Mouse (Mus musculus): ENCODE results near the gene Abat. TPM values are rescaled to one million over a fixed set of nuclear protein-coding genes. Genes with fewer than 3 reads are reported as not detected.
A peak's percentile ranks its signal among the peaks of the same experiment; 100 is the strongest.

Gene Abat
- polyA plus RNA-seq (2015; fragmentation: Nextera tagmentation; extraction: Ambion mirVana): 21.5 and 22.8 TPM in 2 replicates

DNA sequence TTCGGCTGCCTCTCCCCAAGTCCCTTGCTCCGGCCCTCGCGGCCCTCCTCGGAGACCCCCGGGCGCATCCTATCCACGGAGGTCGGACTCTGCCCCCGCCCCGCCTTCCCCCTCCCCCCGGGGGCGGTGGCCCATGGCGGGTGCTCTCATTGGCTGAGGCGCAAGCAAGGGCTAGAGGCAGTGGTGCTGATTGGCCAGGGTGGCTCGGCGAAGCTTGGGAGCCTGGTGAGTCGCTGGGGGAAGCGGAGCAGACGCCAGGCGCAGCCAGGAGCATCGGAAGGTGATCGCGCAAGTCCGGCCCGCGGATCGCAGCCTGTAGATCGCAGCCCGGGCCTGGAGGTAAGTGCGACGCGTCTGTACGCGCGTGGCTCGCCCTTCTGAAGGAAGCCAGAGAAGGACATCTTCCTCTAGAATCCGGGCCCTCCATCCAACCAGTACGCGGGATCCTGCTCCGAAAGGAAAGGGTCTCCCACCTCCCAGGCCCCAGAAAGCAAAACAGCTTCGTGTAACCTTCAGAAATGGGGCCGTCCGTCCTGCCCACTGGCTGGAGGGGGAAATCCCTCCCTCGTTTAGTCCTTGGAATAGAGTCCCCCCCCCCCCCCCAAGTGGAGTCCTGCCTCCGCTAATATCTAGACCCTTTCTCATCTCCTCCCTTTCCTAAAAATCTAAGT is at the start of gene Abat:
TSS of gene Abat (plus strand) at position 194 of the 671 bp plus-strand sequence.
- Histone ChIP-seq H3K36me3 (no peaks in the 10 kb centered on the region), H3K9ac (peak within 1 kb of the TSS; percentile 52), H3K9me3 (replicated peaks) (no peaks in the 10 kb centered on the region), H3K27me3 (no peaks in the 10 kb centered on the region), H3K27ac (replicated peaks) (peak within 1 kb of the TSS; percentile 45; the same call in 1 of the 2 replicates), H3K4me2 (replicated peaks) (peak within 1 kb of the TSS; percentile 76), H3K4me3 (replicated peaks) (peak within 1 kb of the TSS; percentile 64), H3K4me1 (peaks cover 15% of the 10 kb centered on the region)
- 1% methylated on average over 45 of the region's 46 CpGs for WGBS
- ATAC-seq (ENCODE audit: insufficient number of reproducible peaks, low FRiP score, low TSS enrichment, low read depth): peak; percentile 99

DNA sequence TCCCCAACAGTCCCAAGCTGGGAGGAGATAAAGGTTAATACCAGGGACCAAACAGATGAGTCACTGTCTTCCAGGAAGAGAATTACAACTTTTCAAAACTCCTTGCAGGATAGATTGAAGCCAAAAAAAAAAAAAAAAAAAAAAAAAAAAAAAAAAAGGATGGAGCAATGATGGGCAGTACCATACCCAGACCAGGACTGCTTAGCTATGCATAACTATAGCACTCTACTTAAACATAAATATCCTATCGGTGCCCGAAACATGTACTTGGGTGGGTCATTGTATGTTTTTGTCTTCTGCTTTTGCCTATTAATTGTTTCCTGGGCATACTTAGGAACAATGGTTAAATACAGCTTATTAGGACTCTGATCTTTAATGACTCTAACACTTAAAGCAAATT is 43.1 kb upstream of the Abat start:
- no peak overlapping the region for H3K27ac ChIP-seq (replicated peaks)
- no peaks in the 10 kb centered on the region for H3K9me3 ChIP-seq (replicated peaks)
- H3K4me2 ChIP-seq (replicated peaks): peak overlapping the region; percentile 66
- ATAC-seq (ENCODE audit: insufficient number of reproducible peaks, low FRiP score, low TSS enrichment, low read depth): no peak
- WGBS: 72% methylated on average over 2 of the region's 2 CpGs
- H3K4me1 ChIP-seq: peaks cover 12% of the 10 kb centered on the region
- H3K36me3 ChIP-seq: no peaks in the 10 kb centered on the region
- peaks cover 4% of the 10 kb centered on the region for H3K27me3 ChIP-seq
- no peak overlapping the region for H3K9ac ChIP-seq
- peak overlapping the region; percentile 77 for H3K4me3 ChIP-seq (replicated peaks)

- Histone ChIP-seq H3K9me3 (replicated peaks) (no peaks in the 10 kb centered on the region), H3K4me3 (replicated peaks) (peak within 1 kb of the TSS; percentile 77), H3K4me1 (peaks cover 12% of the 10 kb centered on the region), H3K9ac (peak within 1 kb of the TSS; percentile 54), H3K27ac (replicated peaks) (peak within 1 kb of the TSS; percentile 84), H3K27me3 (peaks cover 4% of the 10 kb centered on the region), H3K4me2 (replicated peaks) (peak within 1 kb of the TSS; percentile 66), H3K36me3 (no peaks in the 10 kb centered on the region)
- ATAC-seq (ENCODE audit: insufficient number of reproducible peaks, low FRiP score, low TSS enrichment, low read depth): peak; percentile 96
- under 1% methylated on average over 48 of the region's 48 CpGs for WGBS
These were observed 42.4 kb upstream of the Abat start, which contains the start of gene Mettl22 for GRCm38 (mm10) chr16:8470603-8471481. TSS of gene Mettl22 (plus strand) at chr16:8470788.

- ATAC-seq (ENCODE audit: insufficient number of reproducible peaks, low FRiP score, low TSS enrichment, low read depth): no peak
- no peaks in the 10 kb centered on the region for H3K9me3 ChIP-seq (replicated peaks)
These were observed 25.7 kb upstream of the Abat start for GRCm38 (mm10) chr16:8487396-8488005.

DNA sequence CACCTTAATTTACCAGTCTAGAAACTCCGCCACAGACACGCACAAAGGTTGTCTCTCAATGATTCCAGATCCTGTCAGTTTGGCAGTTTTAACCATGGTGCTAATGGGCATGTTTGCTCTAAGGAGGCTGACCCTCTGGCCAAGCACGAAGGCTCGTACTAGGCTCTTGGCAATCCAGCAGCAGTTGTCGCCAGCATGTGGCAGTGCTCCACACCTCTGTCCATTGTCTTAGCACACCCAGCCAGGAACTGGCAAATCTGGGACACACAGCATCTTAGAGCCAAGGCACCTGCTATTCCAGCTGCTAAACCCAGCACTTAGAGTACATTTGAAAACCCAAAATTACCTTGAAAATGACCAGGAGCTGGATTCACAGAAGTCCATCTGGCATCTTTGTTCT is 23.9 kb upstream of the Abat start:
- no peaks in the 10 kb centered on the region for H3K27me3 ChIP-seq
- H3K9ac ChIP-seq: no peak overlapping the region
- no peak overlapping the region for H3K4me2 ChIP-seq (replicated peaks)
- H3K9me3 ChIP-seq (replicated peaks): no peaks in the 10 kb centered on the region
- ATAC-seq (ENCODE audit: insufficient number of reproducible peaks, low FRiP score, low TSS enrichment, low read depth): no peak
- H3K36me3 ChIP-seq: peaks cover 43% of the 10 kb centered on the region
- no peak overlapping the region for H3K4me3 ChIP-seq (replicated peaks)
- H3K4me1 ChIP-seq: no peaks in the 10 kb centered on the region
- H3K27ac ChIP-seq (replicated peaks): no peak overlapping the region
- 86% methylated on average over 5 of the region's 5 CpGs for WGBS

More at GRCm38 (mm10) chr16:8487396-8488005, 25.7 kb upstream of the Abat start:
- Histone ChIP-seq H3K4me2 (replicated peaks) (no peak overlapping the region), H3K27ac (replicated peaks) (no peak overlapping the region), H3K36me3 (peaks cover 55% of the 10 kb centered on the region), H3K9ac (no peak overlapping the region), H3K4me3 (replicated peaks) (no peak overlapping the region), H3K4me1 (no peaks in the 10 kb centered on the region), H3K27me3 (no peaks in the 10 kb centered on the region)
- 91% methylated on average over 9 of the region's 9 CpGs for WGBS

- H3K9ac ChIP-seq: no peak overlapping the region
- no peaks in the 10 kb centered on the region for H3K4me1 ChIP-seq
- H3K4me3 ChIP-seq (replicated peaks): no peak overlapping the region
- H3K36me3 ChIP-seq: peaks cover 19% of the 10 kb centered on the region
- no peaks in the 10 kb centered on the region for H3K27me3 ChIP-seq
- no peak overlapping the region for H3K4me2 ChIP-seq (replicated peaks)
- 39% methylated on average over 13 of the region's 13 CpGs for WGBS
- H3K9me3 ChIP-seq (replicated peaks): no peaks in the 10 kb centered on the region
- ATAC-seq (ENCODE audit: insufficient number of reproducible peaks, low FRiP score, low TSS enrichment, low read depth): no peak
- H3K27ac ChIP-seq (replicated peaks): no peak overlapping the region
These were observed 21.3 kb upstream of the Abat start for GRCm38 (mm10) chr16:8491743-8492490.

DNA sequence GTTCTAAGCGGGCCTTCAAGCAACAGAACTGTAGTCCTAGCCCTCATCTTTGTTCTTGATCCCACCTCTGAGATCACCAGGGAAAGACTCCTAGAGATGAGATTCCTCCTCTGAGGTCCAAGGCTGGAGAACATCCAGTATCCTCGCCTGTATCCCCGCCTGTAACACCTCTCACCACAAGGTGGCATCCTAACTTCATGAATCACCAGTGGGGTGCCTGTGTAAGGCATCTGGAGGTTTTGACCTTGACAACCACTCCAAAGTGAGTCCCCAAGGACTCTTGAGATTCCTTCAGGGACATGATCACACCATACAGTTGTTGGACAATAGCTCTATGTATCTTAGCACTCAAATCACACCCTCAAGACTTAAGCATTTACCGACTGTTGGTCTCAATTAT is 19.0 kb upstream of the Abat start:
- no peak for ATAC-seq (ENCODE audit: insufficient number of reproducible peaks, low FRiP score, low TSS enrichment, low read depth)
- Histone ChIP-seq H3K27ac (replicated peaks) (no peak overlapping the region), H3K36me3 (peaks cover 6% of the 10 kb centered on the region; the same call in 1 of the 2 replicates), H3K4me1 (no peaks in the 10 kb centered on the region), H3K4me2 (replicated peaks) (no peak overlapping the region), H3K4me3 (replicated peaks) (no peak overlapping the region), H3K9me3 (replicated peaks) (no peaks in the 10 kb centered on the region), H3K9ac (no peak overlapping the region), H3K27me3 (no peaks in the 10 kb centered on the region)
- 21% methylated on average over 4 of the region's 4 CpGs for whole genome bisulfite sequencing

DNA sequence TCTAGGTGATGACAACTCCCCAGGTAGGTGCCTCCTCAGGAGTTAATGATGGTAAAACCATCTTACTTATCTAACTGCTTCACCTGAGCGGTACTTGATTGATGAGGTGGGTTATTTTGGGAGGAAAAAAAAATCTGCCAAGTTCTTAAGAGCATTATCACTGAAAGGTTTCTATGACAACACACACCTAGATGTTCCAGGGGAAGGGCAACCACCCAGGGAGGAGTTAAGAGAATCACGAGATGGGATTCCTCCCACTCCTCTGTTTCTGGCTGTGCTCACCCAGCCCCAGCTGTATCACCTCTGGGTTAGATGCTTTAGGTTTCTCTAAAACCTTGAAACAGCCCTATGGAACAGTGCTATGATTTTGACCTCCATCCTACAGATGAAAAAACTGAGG is 16.3 kb upstream of the Abat start:
- H3K4me1 ChIP-seq: no peaks in the 10 kb centered on the region
- H3K36me3 ChIP-seq: no peaks in the 10 kb centered on the region
- WGBS: 59% methylated on average over 2 of the region's 2 CpGs
- H3K9ac ChIP-seq: no peak overlapping the region
- no peaks in the 10 kb centered on the region for H3K27me3 ChIP-seq
- ATAC-seq (ENCODE audit: insufficient number of reproducible peaks, low FRiP score, low TSS enrichment, low read depth): no peak
- H3K4me2 ChIP-seq (replicated peaks): no peak overlapping the region
- no peak overlapping the region for H3K4me3 ChIP-seq (replicated peaks)
- no peak overlapping the region for H3K27ac ChIP-seq (replicated peaks)
- no peaks in the 10 kb centered on the region for H3K9me3 ChIP-seq (replicated peaks)

- 43% methylated on average over 2 of the region's 2 CpGs for whole genome bisulfite sequencing
- no peaks in the 10 kb centered on the region for H3K27me3 ChIP-seq
- H3K9me3 ChIP-seq (replicated peaks): no peaks in the 10 kb centered on the region
- no peak overlapping the region for H3K27ac ChIP-seq (replicated peaks)
- H3K9ac ChIP-seq: no peak overlapping the region
- H3K36me3 ChIP-seq: no peaks in the 10 kb centered on the region
- no peak overlapping the region for H3K4me2 ChIP-seq (replicated peaks)
- H3K4me1 ChIP-seq: no peaks in the 10 kb centered on the region
- no peak overlapping the region for H3K4me3 ChIP-seq (replicated peaks)
- ATAC-seq (ENCODE audit: insufficient number of reproducible peaks, low FRiP score, low TSS enrichment, low read depth): no peak
These were observed 9.0 kb upstream of the Abat start for GRCm38 (mm10) chr16:8504271-8504670.

DNA sequence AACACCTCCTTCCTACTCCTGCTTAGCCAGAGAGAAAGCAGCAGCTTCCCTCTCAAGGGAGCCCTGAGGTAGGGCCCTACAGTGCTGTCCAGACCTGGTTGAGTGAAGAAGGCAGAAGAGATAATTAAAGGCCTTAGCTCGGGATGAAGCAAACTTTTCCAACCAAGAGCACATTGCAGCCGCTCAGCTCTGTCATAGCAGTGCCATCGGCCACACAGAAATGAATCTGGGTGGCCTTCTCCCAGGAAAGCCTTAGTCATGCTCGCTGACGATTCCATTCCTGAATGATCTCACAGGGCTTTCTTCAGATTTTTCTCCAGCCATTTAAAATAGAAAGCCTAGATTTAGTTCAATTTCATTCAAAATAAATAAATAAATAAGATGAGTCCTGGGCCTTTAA is 3.3 kb upstream of the Abat start:
- Histone ChIP-seq H3K27me3 (no peaks in the 10 kb centered on the region), H3K4me1 (peaks cover 14% of the 10 kb centered on the region), H3K4me2 (replicated peaks) (no peak overlapping the region), H3K9ac (no peak overlapping the region), H3K9me3 (replicated peaks) (no peaks in the 10 kb centered on the region), H3K36me3 (no peaks in the 10 kb centered on the region), H3K4me3 (replicated peaks) (no peak overlapping the region), H3K27ac (replicated peaks) (no peak overlapping the region)
- no peak for ATAC-seq (ENCODE audit: insufficient number of reproducible peaks, low FRiP score, low TSS enrichment, low read depth)
- WGBS: 63% methylated on average over 5 of the region's 5 CpGs

All from embryonic facial prominence, embryonic 15.5 days (tissue).